Mouse (Mus musculus) B cell, adult 2 months (primary cell): Measurements from ENCODE around the gene Cnst.

Experiments used
- DNase-seq, 2 experiments: peaks; one replicate each; pipeline ENCODE4 v3.0.0; 2022

The Cnst gene

GRCm38 (mm10) chr1:179649324-179649723 lies 103.2 kb downstream of the Cnst start:
- no peak for DNase-seq

DNA sequence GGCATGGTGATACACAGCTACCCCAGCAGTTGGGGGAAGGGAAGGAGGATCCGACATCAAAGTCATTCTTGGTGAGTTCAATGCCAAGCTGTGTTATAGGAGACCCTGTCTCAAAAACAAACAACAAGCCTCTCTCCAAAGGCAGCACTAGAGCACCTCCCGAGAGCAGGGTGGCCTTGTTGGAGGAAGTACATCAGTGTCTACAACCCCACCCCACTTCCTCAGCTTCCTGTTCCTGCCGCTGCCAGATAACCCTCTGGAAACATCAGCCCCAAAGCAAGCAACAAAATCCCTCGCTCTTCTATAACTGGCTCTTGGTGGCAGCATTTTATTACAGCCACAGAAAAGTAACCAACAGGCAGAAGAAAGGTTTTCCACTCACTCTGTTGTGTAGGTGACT lies 104.1 kb downstream of the Cnst start:
- DNase-seq = no peak

DNA sequence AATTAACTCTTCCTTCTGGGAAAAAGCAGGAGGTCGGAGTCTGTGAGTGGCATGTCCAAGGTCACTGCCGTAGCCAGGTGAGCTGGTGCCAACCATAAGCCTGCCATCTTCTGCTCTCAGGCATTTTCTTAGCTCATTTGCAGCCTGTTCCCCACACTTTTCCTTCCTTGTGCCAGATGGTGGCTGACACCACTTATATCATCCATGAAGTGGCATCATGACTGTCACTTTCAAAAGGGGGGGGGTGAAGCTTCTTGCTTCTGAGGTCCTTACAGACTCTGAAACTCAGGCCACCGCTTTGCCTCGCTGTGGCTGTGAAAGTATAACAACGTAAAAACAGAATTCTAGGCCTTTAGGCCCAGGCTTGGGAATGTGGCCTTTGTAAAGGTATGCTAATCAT lies 105.1 kb downstream of the Cnst start:
- DNase-seq = no peak

DNA sequence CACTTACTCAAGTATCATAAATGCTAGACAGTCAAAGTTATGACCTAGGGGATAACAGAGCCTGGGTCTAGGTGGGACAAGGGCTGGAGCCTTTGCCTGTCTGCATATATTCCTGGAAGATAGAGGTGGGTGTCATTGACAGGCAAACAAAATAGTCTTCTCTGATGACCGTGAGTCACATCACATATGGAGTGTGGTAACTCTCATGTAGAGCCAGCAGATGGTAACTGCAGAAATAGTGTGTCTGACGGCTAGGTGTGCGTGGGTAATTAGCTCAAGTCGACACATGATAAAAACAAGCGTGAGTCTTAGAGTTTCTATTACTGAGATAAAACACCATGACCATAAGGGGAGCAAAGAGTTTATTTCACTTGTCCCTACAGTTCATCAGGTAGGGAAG lies 116.9 kb downstream of the Cnst start:
- DNase-seq = no peak

GRCm38 (mm10) chr1:179664309-179664930 lies 118.2 kb downstream of the Cnst start:
- DNase-seq = no peak

DNA sequence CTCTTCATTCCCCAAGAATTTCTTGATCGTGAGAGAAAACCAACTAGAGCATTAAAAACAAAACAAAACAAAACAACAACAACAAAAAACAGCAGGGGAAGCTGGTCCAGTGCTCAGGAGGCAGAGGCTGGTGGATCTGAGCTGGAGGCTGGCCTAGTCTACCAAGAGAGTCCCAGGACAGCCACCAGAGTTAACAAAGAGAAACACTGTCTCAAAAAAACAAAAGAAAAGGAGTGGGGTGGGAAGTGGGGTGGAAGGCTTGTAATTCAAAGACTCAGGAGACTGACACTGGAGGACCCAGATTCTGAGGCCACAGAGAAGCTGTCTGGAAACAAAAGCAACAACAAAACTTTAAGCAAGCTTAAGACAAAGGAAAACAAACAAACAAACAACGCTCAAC lies 120.8 kb downstream of the Cnst start:
- no peak for DNase-seq

- no peak for DNase-seq
Measured at GRCm38 (mm10) chr1:179667450-179667849, 121.3 kb downstream of the Cnst start.

- DNase-seq = peak; percentile 82 to 85
Measured at GRCm38 (mm10) chr1:179668013-179668805, 122.0 kb downstream of the Cnst start, which contains the start of gene Sccpdh. Gene Sccpdh, plus strand, starts transcription at chr1:179668210.

GRCm38 (mm10) chr1:179668836-179669537 lies 122.8 kb downstream of the Cnst start:
- DNase-seq = peak; percentile 3 to 8

DNA sequence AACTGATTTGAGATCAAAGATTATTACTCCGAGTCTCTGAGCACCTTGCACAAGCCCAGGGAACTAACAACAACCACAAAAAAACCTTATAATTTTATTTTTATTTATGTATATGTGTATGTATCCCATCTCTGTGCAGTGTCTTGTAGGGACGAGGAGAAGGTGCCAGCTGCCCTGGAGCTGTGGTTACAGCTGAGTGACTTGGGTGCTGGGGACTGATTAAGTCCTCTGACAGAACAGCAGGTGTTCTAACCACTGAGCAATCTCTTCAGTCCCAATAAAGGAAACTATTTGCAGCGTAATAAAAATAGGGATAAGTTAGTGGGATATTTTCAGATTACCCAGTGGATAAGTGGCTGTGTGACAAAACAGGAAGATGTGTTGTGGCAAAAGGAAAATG lies 128.2 kb downstream of the Cnst start:
- no peak for DNase-seq

DNA sequence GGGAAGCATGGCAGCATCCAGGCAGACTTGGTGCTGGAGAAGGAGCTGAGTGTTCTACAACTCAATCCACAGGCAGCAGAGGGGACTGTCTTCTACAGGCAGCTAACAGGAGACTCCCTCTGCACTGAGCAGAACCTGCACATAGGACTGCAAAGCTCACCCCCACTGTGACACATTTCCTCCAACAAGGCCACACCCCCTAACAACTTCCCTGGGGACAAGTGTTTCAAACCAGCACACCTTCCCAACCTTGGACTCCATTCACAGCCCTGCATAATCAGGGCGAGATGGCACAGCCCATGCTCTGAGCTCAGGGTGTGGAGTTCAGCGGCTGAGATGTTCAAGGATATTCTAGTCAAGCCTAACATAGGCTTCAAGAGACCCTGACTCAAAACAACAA lies 130.9 kb downstream of the Cnst start:
- no peak for DNase-seq
